Mouse (Mus musculus): ENCODE data around the gene Tmem204. TPM values are rescaled to one million over a fixed set of nuclear protein-coding genes. Genes with fewer than 3 reads are reported as not detected.

Gene Tmem204
- polyA plus RNA-seq, 1 experiment from 2014 or later, result 11.4 TPM

DNA sequence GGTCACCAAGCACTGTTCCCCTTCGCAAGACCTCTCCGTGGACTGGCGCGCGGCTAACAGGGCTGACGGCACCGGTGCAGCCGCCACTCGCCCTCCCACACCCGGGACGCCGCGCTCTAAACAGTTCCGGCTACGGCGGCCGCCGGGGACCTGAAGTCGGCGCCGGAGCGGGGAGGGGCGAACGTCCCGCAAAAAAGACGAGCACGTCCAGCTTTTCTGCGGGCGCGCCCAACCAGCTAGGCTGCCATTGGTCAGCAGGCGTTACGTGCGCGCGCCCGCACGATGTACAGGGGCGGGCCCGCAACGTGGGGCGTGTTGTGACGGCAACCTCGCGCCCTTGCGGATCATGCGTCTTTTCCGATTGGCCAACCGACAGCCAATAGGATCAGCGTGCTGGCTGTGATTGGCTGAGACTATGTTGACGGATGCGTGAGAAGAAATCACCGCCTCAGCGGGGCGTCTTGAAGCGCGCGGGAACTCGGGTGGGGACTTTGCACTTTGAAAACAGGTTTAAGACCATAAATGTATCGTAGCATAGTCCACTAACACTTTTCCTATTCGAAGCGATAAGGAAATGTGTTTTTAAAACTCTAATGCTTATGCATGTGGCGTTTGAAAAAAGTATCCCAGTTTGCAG lies 67.6 kb downstream of the Tmem204 start, which contains the start of the genes Cramp1l and Ift140:
Cramp1l (minus strand) TSS at position 134 of the 637 bp plus-strand sequence.
Ift140 (plus strand) TSS at position 431 of the 637 bp plus-strand sequence.
- Histone ChIP-seq H3K36me3 (ENCODE audit: control insufficient read depth, insufficient read depth, low read length) (peaks cover 8% of the 10 kb centered on the region), H3K4me3 (ENCODE audit: low read depth, low read length) (peak within 1 kb of the TSS; percentile 96), H3K9me3 (ENCODE audit: control insufficient read depth, low read length) (no peaks in the 10 kb centered on the region), H3K27me3 (ENCODE audit: control insufficient read depth, insufficient read depth, low read length) (no peaks in the 10 kb centered on the region), H3K4me2 (ENCODE audit: low read depth) (peak within 1 kb of the TSS; percentile 97), H3K9ac (ENCODE audit: low read length) (peak within 1 kb of the TSS; percentile 96), H3K27ac (ENCODE audit: low read depth, low read length) (peak within 1 kb of the TSS; percentile 80), H3K4me1 (ENCODE audit: control insufficient read depth, insufficient read depth, low read length) (no peaks in the 10 kb centered on the region; the same call in 1 of the 2 replicates)
- under 1% methylated on average over 60 of the region's 62 CpGs for WGBS
- ATAC-seq (ENCODE audit: insufficient read depth, low FRiP score, low TSS enrichment) (peak; percentile 97), DNase-seq (ENCODE audit: low spot score) (peak; percentile 100)

DNA sequence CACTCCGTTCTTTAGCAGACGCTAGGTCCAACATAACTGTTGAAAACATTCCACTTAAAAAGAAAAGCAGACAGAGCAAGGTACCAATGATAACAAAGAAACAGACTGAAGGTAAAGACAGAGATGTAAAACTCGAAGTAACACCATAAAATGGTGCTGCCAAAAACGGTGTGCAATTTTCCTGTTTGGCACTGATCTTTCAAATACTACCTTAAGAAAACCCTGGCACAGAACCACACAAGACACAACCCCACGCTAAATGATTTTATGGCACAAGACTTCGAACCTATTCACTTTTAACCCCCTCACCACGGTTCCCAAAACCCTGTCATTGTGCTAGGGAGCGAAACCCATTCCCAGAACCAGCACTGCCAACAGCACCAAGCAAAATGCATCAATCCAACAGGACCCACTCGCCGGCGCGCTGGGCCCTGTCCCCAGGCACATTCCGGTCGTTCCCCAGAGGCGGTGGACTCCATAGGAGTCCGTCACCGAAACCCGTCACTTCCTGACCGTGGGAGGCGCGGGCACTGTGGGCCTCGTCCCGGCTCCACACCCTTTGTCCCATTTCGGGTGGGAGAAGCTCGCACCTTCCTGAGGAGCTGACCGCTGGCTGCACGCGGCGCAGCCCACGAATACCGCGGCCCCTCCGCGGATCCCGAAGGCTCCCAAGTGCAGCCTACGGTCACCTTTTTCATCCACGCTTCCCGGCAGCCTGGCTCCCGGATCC lies 68.4 kb downstream of the Tmem204 start:
- Histone ChIP-seq H3K36me3 (ENCODE audit: control insufficient read depth, insufficient read depth, low read length) (peaks cover 11% of the 10 kb centered on the region), H3K9ac (ENCODE audit: low read length) (peak overlapping the region; percentile 96), H3K4me2 (ENCODE audit: low read depth) (peak overlapping the region; percentile 97), H3K27me3 (ENCODE audit: control insufficient read depth, insufficient read depth, low read length) (no peaks in the 10 kb centered on the region), H3K9me3 (ENCODE audit: control insufficient read depth, low read length) (no peaks in the 10 kb centered on the region), H3K4me1 (ENCODE audit: control insufficient read depth, insufficient read depth, low read length) (no peaks in the 10 kb centered on the region; the same call in 1 of the 2 replicates), H3K4me3 (ENCODE audit: low read depth, low read length) (peak overlapping the region; percentile 96), H3K27ac (ENCODE audit: low read depth, low read length) (peak overlapping the region; percentile 64)
- DNase-seq (ENCODE audit: low spot score) (peak; percentile 42), ATAC-seq (ENCODE audit: insufficient read depth, low FRiP score, low TSS enrichment) (no peak)
- WGBS, result under 1% methylated on average over 39 of the region's 39 CpGs

DNA sequence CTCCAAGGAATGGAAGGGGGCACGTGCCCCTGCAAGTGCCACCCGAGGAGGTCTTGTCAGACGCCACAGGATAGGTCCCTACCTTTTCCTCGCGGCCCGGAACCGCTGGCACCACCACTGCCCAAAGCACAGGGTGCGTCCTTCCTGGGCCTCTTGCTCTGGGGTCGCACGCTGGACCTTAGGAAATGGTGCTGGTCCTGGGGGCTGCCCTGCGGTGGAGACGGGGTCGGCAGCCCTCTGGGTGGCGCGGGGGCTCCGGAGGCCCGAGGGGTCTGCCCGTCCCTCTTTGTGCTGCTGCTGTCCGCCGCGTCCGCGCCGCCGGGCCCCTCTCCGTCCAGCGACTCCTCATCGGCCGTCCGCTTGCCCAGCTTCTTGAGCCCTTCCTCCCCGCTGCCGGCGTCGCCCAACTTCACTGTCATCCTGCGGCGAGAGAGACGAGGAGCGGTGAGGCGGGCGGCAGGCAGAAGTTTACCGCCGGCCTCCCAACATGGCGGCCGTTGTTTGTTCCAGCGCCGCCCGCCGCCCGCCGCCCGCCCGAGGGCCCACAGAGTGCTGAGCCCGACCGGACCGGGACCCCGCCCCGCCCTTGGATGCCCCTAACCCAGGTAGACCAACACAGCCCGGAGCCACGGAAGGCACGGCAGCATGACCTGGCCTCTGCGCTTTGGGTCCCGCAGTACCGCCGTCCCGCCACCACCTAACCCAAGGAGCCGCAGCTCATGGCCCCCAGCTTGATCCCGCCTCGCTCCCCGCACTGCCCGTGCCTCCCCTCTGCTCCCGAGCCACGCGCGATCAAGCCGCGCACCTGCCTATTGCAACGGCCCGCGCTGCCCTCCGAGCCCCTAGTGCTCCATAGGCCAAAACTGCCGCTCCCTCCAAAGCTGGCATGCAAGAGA lies 69.5 kb downstream of the Tmem204 start:
- DNase-seq (ENCODE audit: low spot score), result peak; percentile 50
- H3K4me2 ChIP-seq (ENCODE audit: low read depth), result peak overlapping the region; percentile 97
- H3K27ac ChIP-seq (ENCODE audit: low read depth, low read length), result peak overlapping the region; percentile 75
- no peaks in the 10 kb centered on the region for H3K9me3 ChIP-seq (ENCODE audit: control insufficient read depth, low read length)
- peaks cover 11% of the 10 kb centered on the region for H3K36me3 ChIP-seq (ENCODE audit: control insufficient read depth, insufficient read depth, low read length)
- no peaks in the 10 kb centered on the region; the same call in 1 of the 2 replicates for H3K4me1 ChIP-seq (ENCODE audit: control insufficient read depth, insufficient read depth, low read length)
- H3K4me3 ChIP-seq (ENCODE audit: low read depth, low read length), result peak overlapping the region; percentile 96
- H3K27me3 ChIP-seq (ENCODE audit: control insufficient read depth, insufficient read depth, low read length), result no peaks in the 10 kb centered on the region
- under 1% methylated on average over 76 of the region's 81 CpGs for WGBS
- peak overlapping the region; percentile 96 for H3K9ac ChIP-seq (ENCODE audit: low read length)
- ATAC-seq (ENCODE audit: insufficient read depth, low FRiP score, low TSS enrichment), result no peak

Other genes with a start within 250 kb of the Tmem204 start
- 32.9 and 34.5 TPM in 2 replicates for gene Hagh, start 243.4 kb downstream of the Tmem204 start, polyA plus RNA-seq (2014; fragmentation: Nextera tagmentation; extraction: Ambion mirVana)
- 16.2 and 19.0 TPM in 2 replicates for gene Fahd1, start 233.2 kb downstream of the Tmem204 start, polyA plus RNA-seq (2014; fragmentation: Nextera tagmentation; extraction: Ambion mirVana)
- gene Igfals, start 217.6 kb downstream of the Tmem204 start, polyA plus RNA-seq (2014; fragmentation: Nextera tagmentation; extraction: Ambion mirVana), result 0.24 TPM in 1 of 2 replicates, not detected in the other
- 82.3 and 88.8 TPM in 2 replicates for gene Nubp2, start 197.2 kb downstream of the Tmem204 start, polyA plus RNA-seq (2014; fragmentation: Nextera tagmentation; extraction: Ambion mirVana)
- gene Spsb3, start 196.9 kb downstream of the Tmem204 start, polyA plus RNA-seq (2014; fragmentation: Nextera tagmentation; extraction: Ambion mirVana), result 45.2 and 49.6 TPM in 2 replicates
- 28.9 and 29.7 TPM in 2 replicates for gene Eme2, start 188.5 kb downstream of the Tmem204 start, polyA plus RNA-seq (2014; fragmentation: Nextera tagmentation; extraction: Ambion mirVana)
- gene Mrps34, start 188.5 kb downstream of the Tmem204 start, polyA plus RNA-seq (2014; fragmentation: Nextera tagmentation; extraction: Ambion mirVana), result 75.3 and 81.6 TPM in 2 replicates
- gene Nme3, start 187.1 kb downstream of the Tmem204 start, polyA plus RNA-seq (2014; fragmentation: Nextera tagmentation; extraction: Ambion mirVana), result 38.4 and 57.1 TPM in 2 replicates
- gene Mapk8ip3, start 146.6 kb downstream of the Tmem204 start, polyA plus RNA-seq (2014; fragmentation: Nextera tagmentation; extraction: Ambion mirVana), result 47.8 and 57.5 TPM in 2 replicates
- 203 and 204 TPM in 2 replicates for gene Jpt2, start 122.9 kb downstream of the Tmem204 start, polyA plus RNA-seq (2014; fragmentation: Nextera tagmentation; extraction: Ambion mirVana)
- gene Cramp1l, start 67.8 kb downstream of the Tmem204 start, polyA plus RNA-seq (2014; fragmentation: Nextera tagmentation; extraction: Ambion mirVana), result 11.9 and 12.6 TPM in 2 replicates
- 21.9 and 25.8 TPM in 2 replicates for gene Ift140, start 67.5 kb downstream of the Tmem204 start, polyA plus RNA-seq (2014; fragmentation: Nextera tagmentation; extraction: Ambion mirVana)
- 29.9 and 31.8 TPM in 2 replicates for gene Telo2, start 32.4 kb upstream of the Tmem204 start, polyA plus RNA-seq (2014; fragmentation: Nextera tagmentation; extraction: Ambion mirVana)
- not detected in 2 replicates for gene Ptx4, start 37.2 kb upstream of the Tmem204 start, polyA plus RNA-seq (2014; fragmentation: Nextera tagmentation; extraction: Ambion mirVana)
- 20.5 and 22.4 TPM in 2 replicates for gene Clcn7, start 49.8 kb upstream of the Tmem204 start, polyA plus RNA-seq (2014; fragmentation: Nextera tagmentation; extraction: Ambion mirVana)
- not detected in 2 replicates for gene Ccdc154, start 78.9 kb upstream of the Tmem204 start, polyA plus RNA-seq (2014; fragmentation: Nextera tagmentation; extraction: Ambion mirVana)
- not detected in 2 replicates for gene Gm38655, start 91.9 kb upstream of the Tmem204 start, polyA plus RNA-seq (2014; fragmentation: Nextera tagmentation; extraction: Ambion mirVana)
- gene BC003965, start 101.0 kb upstream of the Tmem204 start, polyA plus RNA-seq (2014; fragmentation: Nextera tagmentation; extraction: Ambion mirVana), result 30.5 and 31.8 TPM in 2 replicates
- gene Unkl, start 104.8 kb upstream of the Tmem204 start, polyA plus RNA-seq (2014; fragmentation: Nextera tagmentation; extraction: Ambion mirVana), result 5.6 and 6.9 TPM in 2 replicates
- gene Gnptg, start 156.5 kb upstream of the Tmem204 start, polyA plus RNA-seq (2014; fragmentation: Nextera tagmentation; extraction: Ambion mirVana), result 51.9 and 58.7 TPM in 2 replicates
- 59.8 and 63.6 TPM in 2 replicates for gene Tsr3, start 156.6 kb upstream of the Tmem204 start, polyA plus RNA-seq (2014; fragmentation: Nextera tagmentation; extraction: Ambion mirVana)
- gene Baiap3, start 172.8 kb upstream of the Tmem204 start, polyA plus RNA-seq (2014; fragmentation: Nextera tagmentation; extraction: Ambion mirVana), result 1.4 and 1.8 TPM in 2 replicates
- gene Ube2i, start 191.0 kb upstream of the Tmem204 start, polyA plus RNA-seq (2014; fragmentation: Nextera tagmentation; extraction: Ambion mirVana), result 774 and 803 TPM in 2 replicates
- 0.25 TPM in 1 of 2 replicates, not detected in the other for gene Prss34, start 214.8 kb upstream of the Tmem204 start, polyA plus RNA-seq (2014; fragmentation: Nextera tagmentation; extraction: Ambion mirVana)
- not detected in 2 replicates for gene Prss28, start 225.1 kb upstream of the Tmem204 start, polyA plus RNA-seq (2014; fragmentation: Nextera tagmentation; extraction: Ambion mirVana)
- not detected in 2 replicates for gene Prss29, start 235.1 kb upstream of the Tmem204 start, polyA plus RNA-seq (2014; fragmentation: Nextera tagmentation; extraction: Ambion mirVana)

All from neural tube, embryonic 11.5 days (tissue).